Mouse (Mus musculus) layer of hippocampus, adult 18-20 months (tissue): ENCODE measurements around the gene Kcng4. TPM values are rescaled to one million over a fixed set of nuclear protein-coding genes. Genes with fewer than 3 reads are reported as not detected.

Experiments
- DNase-seq, 2 experiments: peaks; one replicate each; pipeline ENCODE4 v3.0.0; 2022; ENCODE audit warnings: low spot score in 2 of 2
- total RNA-seq, 2 experiments: library from RNA; stranded (reverse); gene quantifications; 2 replicates each; pipeline ENCODE4 v1.2.3; 2021

Kcng4 gene
- total RNA-seq, 2 experiments from 2014 or later: 3.1 to 3.2 TPM

GRCm38 (mm10) chr8:119642960-119643359, 7.5 kb upstream of the Kcng4 start:
- no peak for DNase-seq

- DNase-seq: no peak
Observed at GRCm38 (mm10) chr8:119641058-119641457, 5.6 kb upstream of the Kcng4 start.

GRCm38 (mm10) chr8:119639798-119640197, 4.3 kb upstream of the Kcng4 start:
- no peak for DNase-seq

- DNase-seq: no peak
Observed at GRCm38 (mm10) chr8:119638261-119638660, 2.8 kb upstream of the Kcng4 start.

- DNase-seq: no peak
Observed at GRCm38 (mm10) chr8:119637381-119637780, 1.9 kb upstream of the Kcng4 start.

- no peak for DNase-seq
Observed at GRCm38 (mm10) chr8:119636766-119637165, 1.3 kb upstream of the Kcng4 start.

GRCm38 (mm10) chr8:119635958-119636357, 478 bp upstream of the Kcng4 start:
- no peak for DNase-seq

- no peak for DNase-seq
Observed at GRCm38 (mm10) chr8:119634616-119635336, 704 bp downstream of the Kcng4 start.

GRCm38 (mm10) chr8:119632909-119633308, 2.6 kb downstream of the Kcng4 start:
- no peak for DNase-seq

- no peak for DNase-seq
Observed at GRCm38 (mm10) chr8:119632246-119632645, 3.2 kb downstream of the Kcng4 start.

GRCm38 (mm10) chr8:119630841-119631240, 4.6 kb downstream of the Kcng4 start:
- no peak for DNase-seq

GRCm38 (mm10) chr8:119627613-119628359, 7.7 kb downstream of the Kcng4 start:
- no peak for DNase-seq

GRCm38 (mm10) chr8:119627199-119627598, 8.3 kb downstream of the Kcng4 start:
- no peak for DNase-seq

GRCm38 (mm10) chr8:119625788-119626187, 9.7 kb downstream of the Kcng4 start:
- no peak for DNase-seq

GRCm38 (mm10) chr8:119624916-119625315, 10.6 kb downstream of the Kcng4 start:
- no peak for DNase-seq

- DNase-seq: no peak
Observed at GRCm38 (mm10) chr8:119623744-119624143, 11.7 kb downstream of the Kcng4 start.

GRCm38 (mm10) chr8:119623061-119623460, 12.4 kb downstream of the Kcng4 start:
- no peak for DNase-seq

GRCm38 (mm10) chr8:119622555-119622954, 12.9 kb downstream of the Kcng4 start:
- no peak for DNase-seq

GRCm38 (mm10) chr8:119620848-119621465, 14.5 kb downstream of the Kcng4 start:
- no peak for DNase-seq

GRCm38 (mm10) chr8:119620116-119620840, 15.2 kb downstream of the Kcng4 start:
- DNase-seq: no peak

- no peak for DNase-seq
Observed at GRCm38 (mm10) chr8:119618887-119619286, 16.6 kb downstream of the Kcng4 start.

- DNase-seq: no peak
Observed at GRCm38 (mm10) chr8:119617586-119617985, 17.9 kb downstream of the Kcng4 start.
